Mouse (Mus musculus): ENCODE measurements around the gene Zbtb26. TPM values are rescaled to one million over a fixed set of nuclear protein-coding genes. Genes with fewer than 3 reads are reported as not detected.
A peak's percentile ranks its signal among the peaks of the same experiment; 100 is the strongest.

Gene Zbtb26
- polyA plus RNA-seq (2017; shearing (Covaris generic)), result 1 to 10 TPM; 2.8 to 4.8 (median 4.5) TPM

DNA sequence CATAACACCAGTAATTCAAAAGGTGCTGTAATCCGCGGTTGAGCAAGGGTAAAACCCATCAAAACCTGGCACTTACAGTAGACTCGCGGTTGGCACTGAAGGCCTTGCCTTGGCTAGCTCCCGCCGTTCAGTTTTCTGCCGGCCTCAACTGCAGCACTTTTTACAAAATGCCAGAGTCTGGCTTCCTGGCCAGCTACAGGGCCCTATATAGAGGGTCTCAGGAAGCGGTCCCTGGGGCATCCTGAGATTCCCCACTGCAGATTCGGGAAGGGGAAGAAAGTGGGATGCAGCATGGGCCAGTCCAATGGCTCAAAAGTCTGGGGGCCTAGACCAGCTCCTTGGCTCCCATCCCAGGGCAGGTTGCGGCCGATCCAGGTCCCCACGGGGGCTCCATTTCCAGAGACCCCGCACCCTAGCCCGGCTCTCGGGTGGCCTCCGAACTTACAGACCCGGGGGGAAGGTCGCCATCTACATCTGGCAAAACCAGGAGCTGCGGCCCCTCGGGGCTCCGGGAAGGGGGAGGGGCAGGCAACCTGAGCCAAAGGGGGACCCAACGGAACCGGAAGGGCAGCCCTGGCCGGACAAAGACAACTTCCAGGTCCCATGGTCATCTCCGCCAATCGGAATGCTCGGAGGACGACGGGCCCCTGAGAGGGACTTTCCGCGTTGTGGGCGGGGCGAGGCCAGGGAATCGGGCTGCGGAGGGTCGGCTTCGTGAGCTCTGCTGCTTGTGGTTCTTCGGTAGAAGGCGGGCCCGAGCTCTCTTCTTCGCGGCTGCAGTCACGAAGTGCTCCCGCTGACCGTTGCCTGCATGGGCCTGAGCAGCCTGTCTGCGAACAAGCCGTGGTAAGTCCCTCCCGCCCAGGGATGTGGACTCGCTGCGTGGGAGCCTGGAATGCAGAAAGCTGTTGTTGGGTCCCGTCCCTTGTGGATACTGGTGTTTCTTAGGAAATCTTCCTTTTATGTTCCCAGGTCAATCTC is at the start of gene Zbtb26, which contains the start of the genes Zbtb6 and Rabgap1:
Gene Zbtb26, minus strand, starts transcription at position 525 of the 981 bp plus-strand sequence.
Gene Zbtb6, minus strand, starts transcription at position 561 of the 981 bp plus-strand sequence.
Gene Rabgap1, plus strand, starts transcription at position 669 of the 981 bp plus-strand sequence.
- peak; percentile 98 for ATAC-seq

DNA sequence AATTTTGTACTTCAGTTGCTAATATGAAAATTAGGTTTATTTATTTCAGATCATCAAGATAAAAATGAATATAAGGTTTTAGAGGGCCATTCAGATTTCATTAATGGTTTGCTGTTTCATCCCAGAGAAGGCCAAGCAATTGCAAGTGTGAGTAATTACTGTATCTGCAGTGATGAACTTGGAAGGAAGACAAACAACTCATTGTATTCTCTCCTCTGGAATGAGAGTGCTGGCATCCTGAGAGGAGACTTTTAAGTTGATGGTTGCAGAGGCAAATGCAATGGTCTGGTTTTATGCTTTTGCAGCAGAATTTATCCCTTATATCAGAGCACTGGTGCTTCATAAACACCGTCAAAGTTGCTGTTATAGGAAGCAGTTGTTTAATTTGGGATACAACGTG is 46.0 kb upstream of the Zbtb26 start:
- no peak for ATAC-seq

DNA sequence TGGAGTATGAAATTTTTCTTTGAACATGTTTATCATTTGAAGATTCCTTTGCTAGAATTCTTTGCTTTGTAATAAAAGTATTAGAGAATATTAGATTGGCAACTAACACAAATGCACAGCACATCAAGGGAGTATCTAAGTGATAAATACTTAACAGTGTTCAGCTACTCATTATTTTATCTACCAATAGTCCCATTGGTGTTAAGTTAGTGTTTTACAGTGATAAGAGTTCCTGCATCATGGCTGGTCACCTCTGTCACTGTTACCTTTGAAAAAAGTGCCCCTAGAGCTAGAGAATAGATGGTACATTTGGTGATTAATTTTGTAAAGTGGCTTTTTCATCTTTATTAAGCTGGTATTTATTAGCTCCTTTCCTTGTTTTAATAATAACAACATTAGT is 43.5 kb upstream of the Zbtb26 start:
- no peak for ATAC-seq

DNA sequence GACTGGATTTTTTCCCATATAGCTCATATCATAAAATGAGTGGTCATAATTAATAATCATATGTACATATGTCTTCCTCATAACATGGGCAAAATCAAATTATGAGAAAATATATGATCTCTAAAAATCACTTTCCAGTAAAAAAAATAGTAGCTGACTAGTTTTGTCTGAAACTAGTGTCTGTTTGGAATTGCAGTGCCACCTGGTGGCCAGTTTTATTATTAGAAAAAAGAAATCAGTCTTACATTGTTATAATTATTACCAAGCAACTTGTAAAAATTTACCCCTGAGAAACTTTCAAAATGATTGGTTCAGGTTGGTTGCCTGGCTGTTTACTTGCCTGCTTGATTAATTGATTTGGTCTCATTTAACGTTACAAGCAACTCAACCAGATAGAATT is 42.4 kb upstream of the Zbtb26 start:
- ATAC-seq, result peak; percentile 64

DNA sequence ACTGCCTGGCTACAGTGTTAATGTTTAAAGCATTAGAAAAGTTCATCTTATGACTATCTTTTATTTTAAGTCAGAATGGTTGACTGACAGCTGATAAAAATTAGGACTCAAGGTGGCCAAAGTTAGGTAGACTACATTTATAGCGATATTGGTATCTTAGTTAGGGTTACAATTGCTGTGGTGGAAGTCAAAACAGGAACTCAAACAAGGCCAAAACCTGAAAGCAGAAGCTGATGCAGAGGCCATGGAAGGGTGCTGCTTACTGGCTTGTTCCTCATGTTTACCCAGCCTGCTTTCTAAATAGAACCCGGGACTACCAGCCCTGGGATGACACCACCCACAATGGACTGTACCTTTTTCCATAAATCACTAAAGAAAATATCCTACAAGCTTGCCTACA is 41.2 kb upstream of the Zbtb26 start:
- no peak for ATAC-seq

DNA sequence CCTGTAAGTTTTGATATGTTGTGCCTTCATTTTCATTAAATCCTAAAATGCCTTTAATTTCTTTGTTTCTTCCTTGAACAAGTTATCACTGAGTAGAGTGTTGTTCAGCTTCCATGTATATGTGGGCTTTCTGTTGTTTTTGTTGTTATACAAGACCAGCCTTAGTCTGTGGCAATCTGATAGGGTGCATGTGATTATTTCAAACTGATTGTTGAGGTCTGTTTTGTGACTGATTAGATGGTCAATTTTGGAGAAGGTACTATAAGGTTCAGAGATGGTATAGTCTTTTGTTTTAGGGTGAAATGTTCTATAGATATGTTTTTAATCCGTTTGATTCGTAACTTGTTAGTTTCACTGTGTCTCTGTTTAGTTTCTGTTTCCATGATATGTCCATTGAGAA is 37.1 kb upstream of the Zbtb26 start:
- ATAC-seq, result no peak

DNA sequence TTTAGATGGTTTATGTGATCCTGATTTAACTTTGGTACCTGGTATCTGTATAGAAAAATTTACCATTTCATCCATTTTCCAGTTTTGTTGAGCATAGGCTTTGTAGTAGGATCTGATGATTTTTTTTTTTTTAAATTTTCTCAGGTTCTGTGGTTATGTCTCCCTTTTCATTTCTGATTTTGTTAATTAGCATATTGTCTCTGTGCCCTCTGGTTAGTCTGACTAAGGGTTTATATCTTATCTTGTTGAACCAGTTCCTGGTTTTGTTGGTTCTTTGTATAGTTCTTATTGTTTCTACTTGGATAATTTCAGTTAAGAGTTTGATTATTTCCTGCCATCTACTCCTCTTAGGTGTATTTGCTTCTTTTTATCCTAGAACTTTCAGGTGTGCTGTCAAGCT is 36.6 kb upstream of the Zbtb26 start:
- ATAC-seq, result no peak

DNA sequence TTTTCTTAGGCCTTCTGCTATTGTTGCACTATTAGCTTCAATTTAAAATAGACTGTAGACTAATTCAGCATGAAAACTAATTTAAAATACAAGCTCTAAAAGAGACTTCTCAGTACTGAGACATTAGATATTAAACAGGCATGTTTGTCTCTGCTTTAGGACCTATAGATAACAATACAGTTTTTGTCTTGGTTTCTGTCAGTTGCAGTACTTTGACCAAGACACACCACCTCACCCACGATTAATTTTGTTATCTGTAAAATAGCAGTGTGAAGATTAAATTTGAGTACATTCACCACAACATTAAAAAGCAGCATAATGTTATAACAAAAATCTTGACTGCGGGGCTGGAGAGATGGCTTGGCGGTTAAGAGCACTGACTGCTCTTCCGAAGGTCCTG is 23.3 kb upstream of the Zbtb26 start:
- no peak for ATAC-seq

DNA sequence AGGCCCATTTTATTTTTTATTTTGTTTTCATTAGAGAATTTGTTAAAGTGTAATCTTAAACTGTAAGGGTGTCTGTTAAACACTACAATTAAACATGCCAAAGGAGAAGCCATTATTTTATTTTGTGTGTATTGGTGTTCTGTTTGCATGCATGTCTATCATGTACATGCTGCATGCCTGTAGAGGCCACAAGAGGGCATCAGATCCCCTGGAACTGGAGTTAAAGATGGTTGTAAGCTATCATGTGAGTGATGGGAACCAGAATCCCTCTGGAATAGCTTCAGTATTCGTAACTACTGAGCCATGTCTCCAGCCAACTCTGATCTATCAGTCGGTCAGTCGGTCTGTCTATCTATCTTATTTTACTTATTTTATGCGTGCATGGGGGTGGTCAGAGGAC is 17.8 kb upstream of the Zbtb26 start:
- ATAC-seq, result no peak

DNA sequence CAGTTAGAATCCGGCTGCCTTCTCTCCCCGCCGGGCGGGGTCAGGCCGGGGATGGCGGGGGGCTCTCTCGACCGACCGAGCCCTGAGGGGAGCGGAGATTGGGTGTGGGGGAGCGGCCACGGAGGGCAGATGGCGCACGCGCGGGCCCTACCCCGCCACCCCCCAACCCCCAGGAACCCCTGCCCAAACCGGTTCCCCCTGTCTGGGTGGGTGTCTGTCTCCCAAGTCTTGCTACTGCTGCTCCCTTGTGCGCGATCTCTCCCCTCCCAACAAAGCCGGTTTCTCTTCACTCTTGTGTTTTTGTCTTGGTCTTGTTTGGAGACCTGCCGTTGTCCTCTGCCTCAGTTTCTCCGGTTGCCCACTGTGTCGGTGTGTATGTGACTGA is 9.4 kb upstream of the Zbtb26 start:
- ATAC-seq, result no peak

DNA sequence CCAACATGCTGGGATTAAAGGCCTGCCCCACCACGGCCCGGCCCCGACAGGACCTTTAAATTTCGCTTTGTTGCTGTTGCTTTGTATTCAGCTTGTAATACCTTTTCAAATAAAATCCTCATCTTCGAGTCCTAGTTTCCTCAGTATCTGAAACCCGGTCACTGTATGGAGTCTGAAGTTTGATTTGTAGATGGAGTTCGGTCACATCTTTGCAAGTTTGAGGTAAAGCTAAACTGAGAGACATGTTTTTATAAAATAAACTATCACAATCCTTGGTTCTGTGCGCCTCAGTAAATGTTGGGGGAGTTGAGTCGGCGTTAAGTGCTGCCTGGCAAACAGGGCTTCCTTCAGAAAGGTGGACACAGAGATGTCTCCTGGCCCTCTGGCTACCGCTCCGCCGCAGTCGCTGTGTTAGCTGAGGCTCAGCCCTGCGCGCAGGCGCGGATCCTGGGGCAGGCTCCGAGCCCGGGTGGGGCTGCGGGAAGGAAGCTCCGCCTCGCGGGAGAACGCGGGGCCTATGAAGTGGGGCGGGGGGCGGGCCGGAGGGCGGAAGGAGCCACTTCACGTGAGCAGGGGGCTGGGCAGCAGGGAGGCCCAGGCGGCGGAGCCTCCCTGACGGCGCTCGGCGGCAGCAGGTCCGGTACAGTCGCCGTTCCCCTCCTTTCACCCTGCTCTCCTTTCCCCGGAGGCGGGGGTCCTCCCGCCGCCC is 8.9 kb upstream of the Zbtb26 start:
- ATAC-seq, result peak; percentile 96

DNA sequence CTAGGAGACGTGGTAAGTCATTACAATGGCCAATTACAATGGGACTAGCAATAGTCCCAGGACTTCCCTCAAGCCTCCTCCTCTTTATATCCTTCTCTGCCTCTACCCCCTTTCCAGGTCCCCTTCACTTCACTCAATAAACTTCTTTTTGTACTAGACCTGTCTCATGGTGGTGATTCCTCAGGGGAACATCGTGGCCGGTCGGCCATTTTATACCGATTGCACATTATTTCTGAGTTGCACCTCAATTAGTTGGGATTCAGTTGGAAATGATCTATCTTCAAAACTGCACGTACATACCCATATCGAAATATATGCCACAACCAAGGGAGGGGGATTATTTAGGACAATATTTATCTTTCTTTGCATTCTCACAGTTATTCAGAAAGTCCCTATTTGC is 11.3 kb downstream of the Zbtb26 start:
- ATAC-seq, result no peak

DNA sequence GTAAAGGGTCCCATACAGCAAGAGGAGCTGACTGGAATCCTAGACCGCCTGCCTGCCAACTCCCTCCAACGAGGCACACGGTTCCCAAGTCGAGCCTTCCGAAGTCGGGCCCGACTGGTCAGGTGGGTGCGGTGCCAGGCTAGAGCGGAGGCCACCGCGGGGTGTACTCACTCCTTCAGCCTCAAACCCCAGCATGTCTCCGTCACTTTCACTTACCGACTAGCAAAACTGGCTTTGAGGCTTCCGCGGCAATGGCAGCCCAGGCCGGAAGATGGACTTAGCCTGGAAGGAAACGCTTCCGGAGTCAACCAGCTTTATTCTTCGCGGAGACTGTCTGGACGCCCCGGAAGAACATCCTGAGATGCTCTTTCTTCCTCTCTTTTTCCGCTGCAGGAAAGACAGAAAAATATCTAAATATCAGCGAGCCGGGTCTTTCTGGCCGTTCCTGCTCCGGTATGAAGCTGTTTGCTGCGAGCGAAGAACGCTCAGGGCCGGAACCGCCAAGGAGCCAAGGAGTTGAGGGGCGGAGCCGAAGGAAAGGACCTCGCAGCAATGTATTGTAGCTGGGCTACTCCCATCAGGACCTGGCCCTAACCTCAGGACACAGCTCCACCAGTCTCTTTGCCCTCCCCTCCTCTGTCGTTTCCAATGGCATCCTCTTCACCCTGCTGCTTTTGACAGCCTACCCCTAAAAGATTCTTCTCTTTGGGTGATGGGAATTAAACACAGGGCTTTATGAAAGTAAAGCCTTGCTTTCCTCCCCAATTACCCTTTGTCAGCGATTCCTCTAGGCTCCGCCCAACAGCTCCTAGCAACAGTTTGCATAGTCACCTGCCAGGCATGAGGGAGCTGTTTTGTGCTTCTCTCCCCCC is 12.1 kb downstream of the Zbtb26 start:
- ATAC-seq, result peak; percentile 95

DNA sequence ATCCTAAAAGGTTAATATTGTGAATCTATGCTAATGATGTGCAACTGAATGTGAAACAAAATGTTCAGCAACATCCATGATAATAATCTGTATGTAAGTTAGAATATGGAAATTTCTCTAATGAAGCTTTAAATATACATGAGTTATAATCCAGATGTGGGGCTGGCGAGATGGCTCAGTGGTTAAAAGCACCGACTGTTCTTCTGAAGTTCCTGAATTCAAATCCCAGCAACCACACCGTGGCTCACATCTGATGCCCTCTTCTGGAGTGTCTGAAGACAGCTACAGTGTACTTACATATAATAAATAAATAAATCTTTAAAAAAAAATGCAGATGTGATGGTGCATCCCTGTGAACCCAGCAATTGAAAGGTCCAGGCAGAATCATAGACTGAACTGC is 19.3 kb downstream of the Zbtb26 start:
- no peak for ATAC-seq

DNA sequence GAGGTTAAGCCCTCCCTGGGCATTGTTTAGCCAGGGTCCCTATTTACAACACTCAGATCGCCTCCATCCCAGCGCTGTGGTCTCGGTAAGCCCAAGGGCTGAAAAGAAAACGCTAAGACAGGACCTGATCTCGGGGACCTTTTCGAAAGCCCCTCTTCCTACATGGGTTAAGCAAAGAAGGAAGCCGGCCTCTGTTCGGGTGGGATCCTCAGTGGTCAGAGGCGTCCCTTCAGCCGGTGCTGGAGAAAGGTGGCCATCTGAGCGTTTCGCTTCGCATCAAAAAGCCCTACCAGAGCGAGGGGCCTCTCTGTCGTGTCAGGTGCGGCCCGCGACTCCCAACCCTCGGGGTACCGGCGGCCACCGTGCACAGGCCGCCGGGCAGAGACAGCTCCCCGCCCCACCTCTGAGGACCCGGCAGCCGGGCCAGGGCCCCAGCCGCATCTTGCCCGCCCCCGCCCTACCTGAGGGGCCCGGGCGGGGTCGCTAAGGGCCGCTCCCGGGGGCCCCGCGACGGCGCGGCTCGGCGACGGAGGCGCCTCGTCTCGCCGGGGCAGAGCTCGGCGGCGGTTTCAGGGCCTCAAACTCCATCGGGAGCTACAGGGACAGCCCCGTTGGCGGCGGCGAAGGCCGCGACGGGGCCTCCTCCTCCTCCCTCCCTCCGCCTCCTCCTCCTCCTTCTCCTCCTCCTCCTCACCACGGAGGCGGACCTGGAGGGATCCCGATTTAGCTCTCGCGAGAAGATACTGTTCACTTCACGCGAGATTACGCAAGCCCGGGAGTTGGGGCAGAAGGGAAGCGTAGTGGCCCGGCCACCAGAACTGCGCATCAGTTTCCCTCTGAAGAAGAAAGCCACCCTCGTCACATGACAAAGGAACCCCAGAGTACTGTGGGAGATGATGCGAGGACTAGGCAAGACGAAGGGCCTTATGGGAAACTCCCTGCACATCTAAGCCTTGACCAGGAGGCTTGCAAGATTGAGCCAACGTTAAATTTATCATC is 20.3 kb downstream of the Zbtb26 start, which contains the start of gene Rc3h2:
Gene Rc3h2, minus strand, starts transcription at position 598 of the 999 bp plus-strand sequence.
- peak; percentile 98 for ATAC-seq

DNA sequence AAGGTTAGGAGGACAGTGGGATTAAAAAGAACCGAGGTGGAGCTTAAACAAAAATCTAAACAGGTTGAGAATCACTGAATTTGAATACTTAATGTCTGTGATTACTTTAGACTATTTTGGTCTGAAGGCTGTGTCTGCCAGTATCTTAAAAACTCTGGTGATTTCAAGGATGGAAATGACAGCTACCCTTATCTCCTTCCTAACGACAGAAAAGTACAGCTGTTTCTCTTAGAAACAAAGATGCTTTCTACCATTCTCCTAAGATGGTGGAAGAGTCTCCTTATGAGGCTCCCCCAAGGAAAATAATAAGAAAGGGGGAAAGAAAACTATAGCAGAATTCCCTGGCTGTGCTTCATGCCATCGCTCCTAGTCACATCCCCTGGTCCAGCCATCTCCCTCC is 21.0 kb downstream of the Zbtb26 start:
- no peak for ATAC-seq

DNA sequence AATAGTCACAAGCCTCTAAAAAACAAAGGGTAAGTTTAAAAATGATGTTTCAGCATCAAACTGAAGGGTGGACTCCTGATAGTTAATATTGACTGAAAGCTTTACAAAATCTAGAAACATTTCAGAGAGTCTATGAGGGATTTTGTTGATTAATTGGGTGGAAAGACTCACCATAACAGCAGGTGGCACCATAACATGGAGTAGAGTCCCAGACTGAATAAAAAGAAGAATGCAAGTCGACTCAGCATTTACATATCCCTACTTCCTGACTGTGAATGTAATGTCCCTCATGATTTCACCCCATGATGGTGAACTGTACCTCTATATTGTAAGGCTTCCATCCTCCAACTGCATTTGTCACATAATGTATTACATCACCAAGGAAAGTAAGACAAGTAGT is 47.4 kb downstream of the Zbtb26 start:
- ATAC-seq, result peak; percentile 32

DNA sequence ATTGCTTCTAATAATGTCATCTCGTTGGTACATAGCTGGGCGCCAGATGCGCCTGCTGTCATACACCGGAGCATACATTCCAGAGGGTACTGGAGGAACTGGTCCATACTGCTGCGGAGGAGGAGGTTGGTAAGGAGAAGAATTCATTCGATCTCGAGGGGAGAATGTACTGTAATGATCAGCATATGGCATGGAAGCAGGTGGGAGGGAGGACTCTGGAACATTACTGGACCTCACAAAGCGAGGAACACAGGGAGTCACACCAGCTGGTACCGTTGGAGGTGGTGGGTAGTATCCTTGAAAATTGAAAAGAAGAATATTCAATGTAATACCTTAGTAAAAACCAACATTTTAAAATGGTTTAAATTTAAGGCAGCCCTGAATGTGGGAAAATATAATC is 60.0 kb downstream of the Zbtb26 start:
- no peak for ATAC-seq
